Mouse (Mus musculus) olfactory bulb, adult 2 months (tissue): ENCODE measurements at regions not wholly inside any gene's neighbourhood (a gene's known extent, or its start where the extent isn't known, plus 50 kb on each side); places are given as distances from the start of the nearest gene placed in this dataset.

Source experiments
- CTCF ChIP-seq: fragments of 200-500 bp; IDR thresholded peaks from 2 replicates; pipeline ENCODE4 v1.5.1; 2012; ENCODE audit warnings: low read depth, mild to moderate bottlenecking, low read length, moderate library complexity; ENCODE audit not compliant: insufficient read depth
- POLR2A ChIP-seq: fragments of 200-500 bp; IDR thresholded peaks from 2 replicates; pipeline ENCODE4 v1.6.1; 2012; ENCODE audit warnings: mild to moderate bottlenecking, low read depth, low read length, moderate library complexity; ENCODE audit not compliant: insufficient read depth

- TF ChIP-seq POLR2A (no peak), CTCF (no peak)
Measured at GRCm38 (mm10) chr16:78641205-78641604, 64.7 kb upstream of the D16Ertd472e start.
